Mouse (Mus musculus): Measurements from ENCODE around the gene Fat1. TPM values are rescaled to one million over a fixed set of nuclear protein-coding genes. Genes with fewer than 3 reads are reported as not detected.

Gene Fat1
- polyA plus RNA-seq, 1 experiment from 2014 or later = 13.3 TPM

- H3K9ac ChIP-seq (ENCODE audit: low read depth, low read length) = no peak overlapping the region
- no peaks in the 10 kb centered on the region for H3K9me3 ChIP-seq (replicated peaks; ENCODE audit: low read length)
- no peak overlapping the region for H3K27ac ChIP-seq
- TF ChIP-seq CTCF (IDR thresholded peaks at IDR 0.05; ENCODE audit: low read depth) = no peak
- H3K27me3 ChIP-seq (ENCODE audit: insufficient read depth, low read length) = no peaks in the 10 kb centered on the region
- H3K4me2 ChIP-seq (ENCODE audit: low read length) = no peak overlapping the region
- WGBS = 63% methylated on average over 3 of the region's 3 CpGs
- no peak overlapping the region for H3K4me3 ChIP-seq (replicated peaks; ENCODE audit: low read depth, low read length)
- DNase-seq (ENCODE audit: low spot score) (no peak), ATAC-seq (replicated peaks; ENCODE audit: low FRiP score, low read depth) (no peak)
- no peaks in the 10 kb centered on the region for H3K4me1 ChIP-seq (replicated peaks; ENCODE audit: insufficient read depth, low read length)
- H3K36me3 ChIP-seq (ENCODE audit: insufficient read depth, low read length) = no peaks in the 10 kb centered on the region
Measured at GRCm38 (mm10) chr8:45093599-45093998, 158.4 kb downstream of the Fat1 start.

Other genes with a start within 250 kb of the Fat1 start
- not detected in 2 replicates for gene Mtnr1a, start 133.7 kb downstream of the Fat1 start, polyA plus RNA-seq (2015; fragmentation: Nextera tagmentation; extraction: Ambion mirVana)

Data from kidney, postnatal 0 days (tissue).